Mouse (Mus musculus) ES-Bruce4 (cell line): Measurements from ENCODE around the gene Tctn1.

Source experiments
- CTCF ChIP-seq: IDR thresholded peaks from one replicate; pipeline ENCODE4 v1.8.1; 2011; ENCODE audit warnings: low read depth, low read length
- POLR2A ChIP-seq: IDR thresholded peaks from one replicate; pipeline ENCODE4 v1.8.1; 2011; ENCODE audit warnings: low read length; ENCODE audit not compliant: insufficient read depth

DNA sequence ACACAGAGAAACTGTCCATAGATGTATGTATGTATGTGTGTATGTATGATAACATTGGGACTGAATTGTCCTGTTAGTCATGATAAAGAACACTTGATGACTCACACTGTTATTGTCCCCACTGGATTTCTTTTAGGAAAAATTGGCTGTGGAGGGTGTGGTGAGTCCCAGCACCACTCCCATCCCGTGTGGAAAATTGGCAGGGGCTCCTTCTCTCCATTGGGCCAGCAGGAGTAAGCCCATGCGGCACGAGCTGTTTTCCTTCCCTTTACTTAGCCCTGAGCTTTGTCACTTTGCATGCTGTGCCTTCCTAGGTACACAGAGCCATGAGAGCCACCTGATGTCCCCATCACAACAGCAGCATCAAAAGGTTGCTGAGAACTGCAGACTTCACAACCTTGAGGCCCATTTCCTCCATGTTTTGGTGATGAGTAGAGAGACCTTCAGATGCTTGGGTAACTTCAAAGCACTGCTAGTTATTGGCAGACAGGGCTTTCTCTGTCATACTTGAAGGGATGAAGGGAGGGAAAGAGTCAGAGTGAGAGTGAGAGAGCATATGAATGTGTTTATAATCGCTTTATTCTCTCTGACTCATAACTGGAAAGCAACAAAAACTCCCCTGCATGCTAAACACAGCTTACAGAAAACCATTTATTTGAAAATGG, 24.0 kb upstream of the Tctn1 start:
- TF ChIP-seq POLR2A (no peak), CTCF (no peak)
